Mouse (Mus musculus): ENCODE data around the gene Wdr91.

Gene Wdr91

GRCm38 (mm10) chr6:34862791-34863403 is 47.8 kb downstream of the Wdr91 start, which contains the start of gene Tmem140:
Gene Tmem140 (plus strand): TSS chr6:34863146.
- DNase-seq (ENCODE audit: low spot score in 2 of 2): no peak

GRCm38 (mm10) chr6:34862381-34862780 is 48.3 kb downstream of the Wdr91 start:
- DNase-seq (ENCODE audit: low spot score in 2 of 2): no peak

GRCm38 (mm10) chr6:34861546-34862053 is 49.1 kb downstream of the Wdr91 start:
- DNase-seq (ENCODE audit: low spot score in 2 of 2): no peak

- DNase-seq (ENCODE audit: low spot score in 2 of 2): no peak
Measured at GRCm38 (mm10) chr6:34832352-34832751, 78.3 kb downstream of the Wdr91 start.

All from frontal cortex, postnatal 10 days (tissue).